Mouse (Mus musculus): ENCODE measurements around the gene Smok2a. TPM values are rescaled to one million over a fixed set of nuclear protein-coding genes. Genes with fewer than 3 reads are reported as not detected.
"Not testable (repeated sequence)": the region's sequence is repeated elsewhere in the genome, so short reads cannot be mapped to it uniquely, and the experiment has no call there.

Gene Smok2a
- total RNA-seq (2012; rRNA removed) (not detected in 2 replicates), polyA plus RNA-seq (2012; ENCODE audit: insufficient read depth in 1 of 2, insufficient read length in 2 of 2, low read depth in 1 of 2, low replicate concordance in 2 of 2, missing spikeins in 1 of 2) (not detected)

- H3K4me1 ChIP-seq (ENCODE audit: control insufficient read depth in 1 of 2, insufficient read depth in 2 of 2, low read length in 2 of 2): no peaks in the 10 kb centered on the region
- H3K36me3 ChIP-seq (ENCODE audit: control insufficient read depth in 1 of 2, insufficient read depth in 2 of 2, low read length in 2 of 2): no peaks in the 10 kb centered on the region
- DNase-seq (ENCODE audit: low read depth, low spot score): no peak
- H3K4me3 ChIP-seq (ENCODE audit: control insufficient read depth in 1 of 2, insufficient read depth in 1 of 2, low read depth in 2 of 2, low read length in 2 of 2): no peak within 1 kb of the TSS
- no peak within 1 kb of the TSS for H3K9ac ChIP-seq (ENCODE audit: control insufficient read depth, low read depth, low read length, poor library complexity, severe bottlenecking)
- no peak for TF ChIP-seq CHD2 (IDR thresholded peaks at IDR 0.05; ENCODE audit: low read length)
- no peak for TF ChIP-seq MYB (IDR thresholded peaks at IDR 0.05; ENCODE audit: low read depth, low read length)
- TF ChIP-seq USF2 (IDR thresholded peaks at IDR 0.05; ENCODE audit: borderline replicate concordance in 1 of 2, insufficient read depth in 1 of 2, low read depth in 1 of 2, low read length in 2 of 2): no peak
- TF ChIP-seq SMC3 (IDR thresholded peaks at IDR 0.05; ENCODE audit: low read depth, low read length): no peak
- TF ChIP-seq ZKSCAN1 (IDR thresholded peaks at IDR 0.05; ENCODE audit: low read depth, low read length): no peak
- no peak for TF ChIP-seq POLR2AphosphoS2 (IDR thresholded peaks at IDR 0.05; ENCODE audit: low read length)
- no peak for TF ChIP-seq MAZ (IDR thresholded peaks at IDR 0.05; ENCODE audit: low read depth, low read length)
- no peak for TF ChIP-seq HCFC1 (IDR thresholded peaks at IDR 0.05; ENCODE audit: low read depth, low read length)
- no peak for TF ChIP-seq NELFE (IDR thresholded peaks at IDR 0.05; ENCODE audit: low read depth, low read length)
- H3K27me3 ChIP-seq (ENCODE audit: control insufficient read depth in 1 of 2, insufficient read depth in 2 of 2, low read length in 2 of 2): no peaks in the 10 kb centered on the region
- H3K27ac ChIP-seq (ENCODE audit: control insufficient read depth, low read depth, low read length): no peak within 1 kb of the TSS
- H3K9me3 ChIP-seq (replicated peaks; ENCODE audit: insufficient read depth, low read length): no peaks in the 10 kb centered on the region
- no peaks in the 10 kb centered on the region for H3K79me2 ChIP-seq (ENCODE audit: control insufficient read depth, insufficient read depth, low read length, poor library complexity)
Observed at GRCm38 (mm10) chr17:13220888-13221287, at the start of gene Smok2a. Gene Smok2a (plus strand): TSS chr17:13221188.

DNA sequence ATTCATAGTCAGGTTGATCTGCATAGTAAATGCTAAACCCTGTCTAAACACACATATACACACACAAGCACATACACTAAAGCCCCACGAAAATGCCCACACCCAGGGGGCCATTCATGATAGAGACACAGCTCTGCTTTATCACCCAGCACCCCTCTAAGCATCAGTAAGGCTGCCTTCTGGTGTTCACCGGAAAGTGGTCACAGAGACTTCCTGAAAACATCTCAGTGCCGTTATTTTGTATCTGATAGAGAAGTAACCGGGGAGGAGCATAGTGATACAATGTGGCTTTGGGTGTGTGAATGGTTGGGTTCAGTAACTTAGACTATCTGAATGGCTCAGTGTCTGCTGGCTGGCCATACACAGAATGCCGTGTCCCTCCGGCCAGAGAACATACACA lies 47.4 kb upstream of the Smok2a start:
- not testable (repeated sequence) for H3K4me3 ChIP-seq (ENCODE audit: control insufficient read depth in 1 of 2, insufficient read depth in 1 of 2, low read depth in 2 of 2, low read length in 2 of 2)

GRCm38 (mm10) chr17:13174029-13174428 lies 47.0 kb upstream of the Smok2a start:
- H3K4me1 ChIP-seq (ENCODE audit: control insufficient read depth in 1 of 2, insufficient read depth in 2 of 2, low read length in 2 of 2); H3K27ac ChIP-seq (ENCODE audit: control insufficient read depth, low read depth, low read length); H3K9ac ChIP-seq (ENCODE audit: control insufficient read depth, low read depth, low read length, poor library complexity, severe bottlenecking); H3K79me2 ChIP-seq (ENCODE audit: control insufficient read depth, insufficient read depth, low read length, poor library complexity); H3K27me3 ChIP-seq (ENCODE audit: control insufficient read depth in 1 of 2, insufficient read depth in 2 of 2, low read length in 2 of 2); H3K9me3 ChIP-seq (replicated peaks; ENCODE audit: insufficient read depth, low read length); DNase-seq (ENCODE audit: low read depth, low spot score); H3K4me3 ChIP-seq (ENCODE audit: control insufficient read depth in 1 of 2, insufficient read depth in 1 of 2, low read depth in 2 of 2, low read length in 2 of 2); H3K36me3 ChIP-seq (ENCODE audit: control insufficient read depth in 1 of 2, insufficient read depth in 2 of 2, low read length in 2 of 2): not testable (repeated sequence)
- TF ChIP-seq CTCF (IDR thresholded peaks at IDR 0.05 in 2 of 3, conservative IDR thresholded peaks at IDR 0.05 in 1 of 3; ENCODE audit: control insufficient read depth in 1 of 3, insufficient read depth in 1 of 3, low read depth in 2 of 3, low read length in 3 of 3, poor library complexity in 1 of 3, severe bottlenecking in 1 of 3): peak in 1 of 3 experiments; percentile 16; a peak in 2 of 6 replicates

More for the DNA sequence above, 47.4 kb upstream of the Smok2a start:
- H3K27me3 ChIP-seq (ENCODE audit: control insufficient read depth in 1 of 2, insufficient read depth in 2 of 2, low read length in 2 of 2); H3K27ac ChIP-seq (ENCODE audit: control insufficient read depth, low read depth, low read length); H3K79me2 ChIP-seq (ENCODE audit: control insufficient read depth, insufficient read depth, low read length, poor library complexity); H3K36me3 ChIP-seq (ENCODE audit: control insufficient read depth in 1 of 2, insufficient read depth in 2 of 2, low read length in 2 of 2); H3K9me3 ChIP-seq (replicated peaks; ENCODE audit: insufficient read depth, low read length); H3K9ac ChIP-seq (ENCODE audit: control insufficient read depth, low read depth, low read length, poor library complexity, severe bottlenecking); H3K4me1 ChIP-seq (ENCODE audit: control insufficient read depth in 1 of 2, insufficient read depth in 2 of 2, low read length in 2 of 2); DNase-seq (ENCODE audit: low read depth, low spot score): not testable (repeated sequence)

DNA sequence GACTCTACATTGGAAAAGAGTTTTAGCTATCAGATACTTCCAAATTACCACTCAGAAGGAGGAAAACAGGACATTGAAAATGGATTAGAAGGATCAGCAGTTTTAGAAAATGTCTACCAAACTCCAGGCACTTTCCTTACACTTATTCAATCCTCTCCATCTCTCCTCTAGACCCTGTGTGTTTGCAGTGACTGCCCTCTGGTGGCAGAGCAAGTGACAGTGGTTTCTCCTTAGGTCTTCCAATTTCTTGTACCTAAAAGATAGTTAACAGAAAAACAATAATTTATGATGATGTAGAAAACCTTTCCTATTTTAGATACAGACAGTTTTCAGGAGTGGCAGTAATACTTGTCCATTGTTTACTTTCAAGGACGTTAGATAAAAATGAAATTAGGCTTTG lies 45.4 kb upstream of the Smok2a start:
- not testable (repeated sequence) for H3K79me2 ChIP-seq (ENCODE audit: control insufficient read depth, insufficient read depth, low read length, poor library complexity); H3K4me1 ChIP-seq (ENCODE audit: control insufficient read depth in 1 of 2, insufficient read depth in 2 of 2, low read length in 2 of 2); DNase-seq (ENCODE audit: low read depth, low spot score); H3K27me3 ChIP-seq (ENCODE audit: control insufficient read depth in 1 of 2, insufficient read depth in 2 of 2, low read length in 2 of 2); H3K36me3 ChIP-seq (ENCODE audit: control insufficient read depth in 1 of 2, insufficient read depth in 2 of 2, low read length in 2 of 2); H3K9me3 ChIP-seq (replicated peaks; ENCODE audit: insufficient read depth, low read length); H3K4me3 ChIP-seq (ENCODE audit: control insufficient read depth in 1 of 2, insufficient read depth in 1 of 2, low read depth in 2 of 2, low read length in 2 of 2); H3K27ac ChIP-seq (ENCODE audit: control insufficient read depth, low read depth, low read length); H3K9ac ChIP-seq (ENCODE audit: control insufficient read depth, low read depth, low read length, poor library complexity, severe bottlenecking)

GRCm38 (mm10) chr17:13177796-13178195 lies 43.2 kb upstream of the Smok2a start:
- H3K27ac ChIP-seq (ENCODE audit: control insufficient read depth, low read depth, low read length); H3K9ac ChIP-seq (ENCODE audit: control insufficient read depth, low read depth, low read length, poor library complexity, severe bottlenecking): not testable (repeated sequence)

GRCm38 (mm10) chr17:13179021-13179420 lies 42.0 kb upstream of the Smok2a start:
- not testable (repeated sequence) for H3K27me3 ChIP-seq (ENCODE audit: control insufficient read depth in 1 of 2, insufficient read depth in 2 of 2, low read length in 2 of 2); H3K79me2 ChIP-seq (ENCODE audit: control insufficient read depth, insufficient read depth, low read length, poor library complexity); H3K4me1 ChIP-seq (ENCODE audit: control insufficient read depth in 1 of 2, insufficient read depth in 2 of 2, low read length in 2 of 2); H3K9me3 ChIP-seq (replicated peaks; ENCODE audit: insufficient read depth, low read length); DNase-seq (ENCODE audit: low read depth, low spot score); H3K9ac ChIP-seq (ENCODE audit: control insufficient read depth, low read depth, low read length, poor library complexity, severe bottlenecking); H3K36me3 ChIP-seq (ENCODE audit: control insufficient read depth in 1 of 2, insufficient read depth in 2 of 2, low read length in 2 of 2); H3K4me3 ChIP-seq (ENCODE audit: control insufficient read depth in 1 of 2, insufficient read depth in 1 of 2, low read depth in 2 of 2, low read length in 2 of 2); H3K27ac ChIP-seq (ENCODE audit: control insufficient read depth, low read depth, low read length)

More at GRCm38 (mm10) chr17:13177796-13178195, 43.2 kb upstream of the Smok2a start:
- not testable (repeated sequence) for DNase-seq (ENCODE audit: low read depth, low spot score); H3K4me3 ChIP-seq (ENCODE audit: control insufficient read depth in 1 of 2, insufficient read depth in 1 of 2, low read depth in 2 of 2, low read length in 2 of 2); H3K9me3 ChIP-seq (replicated peaks; ENCODE audit: insufficient read depth, low read length); H3K4me1 ChIP-seq (ENCODE audit: control insufficient read depth in 1 of 2, insufficient read depth in 2 of 2, low read length in 2 of 2); H3K36me3 ChIP-seq (ENCODE audit: control insufficient read depth in 1 of 2, insufficient read depth in 2 of 2, low read length in 2 of 2); H3K79me2 ChIP-seq (ENCODE audit: control insufficient read depth, insufficient read depth, low read length, poor library complexity); H3K27me3 ChIP-seq (ENCODE audit: control insufficient read depth in 1 of 2, insufficient read depth in 2 of 2, low read length in 2 of 2)

Measured in MEL (cell line).